Mouse (Mus musculus) limb, embryonic 12.5 days (tissue): Measurements from ENCODE around the gene Igsf9b. TPM values are rescaled to one million over a fixed set of nuclear protein-coding genes. Genes with fewer than 3 reads are reported as not detected.

Experiments
- ATAC-seq: fragments of 200-750 bp; cut with Nextera tagmentation; 2 replicates; pipeline ENCODE4 v1.8.0; 2017; ENCODE audit warnings: low read depth, moderate TSS enrichment; ENCODE audit not compliant: insufficient number of reproducible peaks, insufficient read depth, low FRiP score, low TSS enrichment
- H3K27ac ChIP-seq: fragments of 300-500 bp; sonication (generic); 2 replicates; pipeline ENCODE4 v1.5.1; 2016; ENCODE audit warnings: mild to moderate bottlenecking, moderate library complexity
- H3K27me3 ChIP-seq: fragments of 300-500 bp; sonication (generic); 2 replicates; pipeline ENCODE4 v1.6.1; 2016; ENCODE audit warnings: mild to moderate bottlenecking, moderate library complexity
- H3K36me3 ChIP-seq: fragments of 300-500 bp; sonication (generic); 2 replicates; pipeline ENCODE4 v1.6.1; 2016; ENCODE audit warnings: mild to moderate bottlenecking, moderate library complexity
- H3K4me1 ChIP-seq: fragments of 300-500 bp; sonication (generic); replicated peaks from 2 replicates; pipeline ENCODE4 v1.6.1; 2016
- H3K4me2 ChIP-seq: fragments of 300-500 bp; sonication (generic); 2 replicates; pipeline ENCODE4 v1.6.1; 2016; ENCODE audit warnings: mild to moderate bottlenecking, moderate library complexity
- H3K4me3 ChIP-seq: fragments of 300-500 bp; sonication (generic); replicated peaks from 2 replicates; pipeline ENCODE4 v1.5.1; 2016; ENCODE audit warnings: mild to moderate bottlenecking
- H3K9ac ChIP-seq: fragments of 300-500 bp; sonication (generic); replicated peaks from 2 replicates; pipeline ENCODE4 v1.6.1; 2016; ENCODE audit warnings: mild to moderate bottlenecking, moderate library complexity
- H3K9me3 ChIP-seq: fragments of 300-500 bp; sonication (generic); 2 replicates; pipeline ENCODE4 v1.6.1; 2016; ENCODE audit warnings: mild to moderate bottlenecking, moderate library complexity
- WGBS: fragments of 180-500 bp; shearing (Covaris S2); methylation state at CpG from one replicate; pipeline ENCODE4 v1.1.7; 2016; 5-methylcytosine and 5-hydroxymethylcytosine counted together
- polyA plus RNA-seq: library from polyadenylated mRNA; unstranded; fragments of >200 nt; fragmentation: Nextera tagmentation; extraction: Ambion mirVana; gene quantifications from 2 replicates; pipeline ENCODE4 v1.2.1, GENCODE M21; 2016

Igsf9b gene
- polyA plus RNA-seq, 1 experiment from 2014 or later, result 2.7 TPM

DNA sequence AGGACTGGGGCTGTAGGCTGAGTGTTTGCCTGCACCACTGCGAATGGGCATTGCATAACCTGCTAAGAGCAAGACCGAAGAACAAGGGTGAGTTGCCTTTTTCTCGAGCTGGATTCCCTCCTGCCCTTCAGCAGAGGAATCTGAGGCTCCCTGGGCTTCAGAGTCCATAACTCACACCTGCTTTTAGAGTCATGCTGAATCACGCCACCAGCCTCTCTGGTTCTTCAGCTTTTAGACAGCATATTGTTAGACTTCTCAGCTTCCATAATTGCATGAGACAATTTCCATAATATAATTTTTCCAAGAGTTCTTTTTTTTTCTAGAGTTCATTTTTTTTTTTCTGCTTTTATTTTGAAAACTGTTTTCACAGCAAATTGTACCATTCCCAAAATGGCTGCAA lies 4.6 kb upstream of the Igsf9b start:
- Histone ChIP-seq H3K4me2 (no peak overlapping the region), H3K27me3 (peaks cover 30% of the 10 kb centered on the region), H3K4me1 (peaks cover 10% of the 10 kb centered on the region), H3K36me3 (no peaks in the 10 kb centered on the region), H3K4me3 (no peak overlapping the region), H3K9ac (no peak overlapping the region), H3K27ac (no peak overlapping the region), H3K9me3 (no peaks in the 10 kb centered on the region)
- WGBS, result 71% methylated on average over 4 of the region's 4 CpGs
- no peak for ATAC-seq

DNA sequence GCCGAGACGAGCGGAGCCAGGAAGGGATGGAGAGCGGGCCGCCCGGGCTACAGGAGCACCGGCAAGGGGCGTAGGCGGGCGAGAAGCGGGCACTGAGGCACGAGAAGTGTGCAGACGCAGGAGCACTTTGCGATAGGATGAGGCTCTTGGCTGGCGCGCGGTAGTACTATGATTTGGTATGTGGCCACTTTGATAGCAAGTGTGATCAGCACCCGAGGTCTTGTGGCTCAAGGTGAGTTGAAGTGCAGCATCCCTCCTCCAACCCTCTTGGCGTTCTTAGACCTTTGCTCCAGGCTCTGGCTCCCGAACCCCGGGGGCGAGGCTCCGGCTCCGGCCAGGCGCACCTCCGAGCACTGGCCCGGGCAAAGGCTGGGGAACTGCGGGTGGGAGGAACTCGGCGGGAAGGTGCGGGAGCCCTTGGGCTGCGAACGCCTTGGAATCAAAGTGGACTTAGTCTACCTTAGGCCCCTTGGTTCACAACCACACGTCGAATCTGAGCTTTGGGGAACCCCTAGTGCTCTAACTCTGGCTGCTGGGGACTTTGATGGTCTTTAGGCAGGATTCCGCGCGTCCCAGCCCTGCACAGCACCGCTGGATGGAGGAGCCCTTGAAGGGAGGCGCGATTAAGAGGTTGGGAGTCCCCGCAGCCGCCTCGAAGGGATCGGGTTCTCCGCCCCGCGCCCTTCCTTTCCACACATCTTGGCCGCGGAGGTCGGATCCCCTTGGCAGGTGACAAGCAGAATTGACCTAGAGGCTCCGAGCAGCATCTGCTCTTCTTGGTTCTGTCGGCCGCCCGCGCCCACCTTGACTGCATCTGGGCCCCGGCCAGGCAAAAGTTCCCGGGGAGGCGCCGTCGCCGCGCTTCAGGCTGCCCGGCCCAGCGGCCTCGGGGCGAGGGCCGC lies 533 bp downstream of the Igsf9b start:
- Histone ChIP-seq H3K9me3 (no peaks in the 10 kb centered on the region), H3K4me2 (peak overlapping the region; percentile 87), H3K9ac (peak overlapping the region; percentile 44; the same call in 1 of the 2 replicates), H3K27ac (no peak overlapping the region), H3K36me3 (no peaks in the 10 kb centered on the region), H3K4me1 (peaks cover 47% of the 10 kb centered on the region), H3K27me3 (peaks cover 64% of the 10 kb centered on the region), H3K4me3 (peak overlapping the region; percentile 65)
- peak; percentile 3; the same call in 1 of the 2 replicates for ATAC-seq
- WGBS, result under 1% methylated on average over 68 of the region's 68 CpGs

DNA sequence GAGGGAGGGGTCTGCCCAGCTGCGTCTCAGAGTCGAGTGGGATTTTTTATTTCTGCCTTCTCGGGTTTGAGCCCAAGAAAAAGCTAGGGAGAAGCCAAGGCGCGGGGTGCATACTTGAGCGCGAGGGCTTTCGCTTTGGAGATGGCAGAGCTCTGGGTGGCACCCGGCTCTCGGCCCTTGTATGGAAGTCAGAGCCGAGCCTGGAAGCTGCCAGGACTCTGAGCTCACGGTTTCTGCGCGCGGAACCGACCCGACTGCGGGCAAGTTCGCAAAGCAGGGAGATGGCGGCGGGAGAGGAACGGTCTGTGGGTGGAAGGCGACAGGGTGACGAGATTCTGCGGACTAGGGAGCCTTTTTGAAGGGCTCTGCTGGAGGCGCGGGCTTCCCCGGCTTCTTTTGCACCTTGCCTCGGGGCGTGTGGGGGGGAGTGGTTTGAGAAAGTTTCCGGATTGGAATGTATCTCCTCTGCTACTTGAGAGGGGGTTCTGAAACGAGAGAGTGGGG lies 1.2 kb downstream of the Igsf9b start:
- Histone ChIP-seq H3K9me3 (no peaks in the 10 kb centered on the region), H3K36me3 (no peaks in the 10 kb centered on the region), H3K9ac (peak overlapping the region; percentile 44; the same call in 1 of the 2 replicates), H3K4me3 (peak overlapping the region; percentile 65), H3K4me2 (peak overlapping the region; percentile 87), H3K27ac (no peak overlapping the region), H3K27me3 (peaks cover 68% of the 10 kb centered on the region), H3K4me1 (peaks cover 47% of the 10 kb centered on the region)
- WGBS, result under 1% methylated on average over 32 of the region's 32 CpGs
- no peak for ATAC-seq

DNA sequence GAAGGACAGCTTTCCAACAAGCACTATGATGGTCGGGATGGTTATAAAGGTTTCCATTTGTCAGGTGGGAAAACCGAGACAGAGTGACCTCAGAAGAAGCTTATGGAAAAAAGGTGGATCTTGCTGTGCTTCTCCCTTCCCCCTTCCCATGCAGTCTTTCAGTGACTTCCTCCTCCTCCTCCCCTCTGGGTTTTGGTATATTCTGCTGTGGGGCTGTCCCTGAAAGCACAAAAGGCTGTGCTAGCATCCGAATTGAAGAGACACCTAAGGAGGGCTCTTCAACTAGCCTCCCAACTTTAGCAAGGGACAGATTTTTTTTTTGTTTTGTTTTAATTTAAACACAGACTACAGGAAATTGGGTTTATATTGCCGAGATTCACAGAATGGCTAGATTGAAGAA lies 1.7 kb downstream of the Igsf9b start:
- H3K27ac ChIP-seq, result no peak overlapping the region
- H3K36me3 ChIP-seq, result no peaks in the 10 kb centered on the region
- WGBS, result 10% methylated on average over 4 of the region's 4 CpGs
- peak overlapping the region; percentile 87 for H3K4me2 ChIP-seq
- ATAC-seq, result no peak
- no peak overlapping the region for H3K9ac ChIP-seq
- H3K27me3 ChIP-seq, result peaks cover 69% of the 10 kb centered on the region
- peaks cover 47% of the 10 kb centered on the region for H3K4me1 ChIP-seq
- H3K9me3 ChIP-seq, result no peaks in the 10 kb centered on the region
- peak overlapping the region; percentile 65 for H3K4me3 ChIP-seq

DNA sequence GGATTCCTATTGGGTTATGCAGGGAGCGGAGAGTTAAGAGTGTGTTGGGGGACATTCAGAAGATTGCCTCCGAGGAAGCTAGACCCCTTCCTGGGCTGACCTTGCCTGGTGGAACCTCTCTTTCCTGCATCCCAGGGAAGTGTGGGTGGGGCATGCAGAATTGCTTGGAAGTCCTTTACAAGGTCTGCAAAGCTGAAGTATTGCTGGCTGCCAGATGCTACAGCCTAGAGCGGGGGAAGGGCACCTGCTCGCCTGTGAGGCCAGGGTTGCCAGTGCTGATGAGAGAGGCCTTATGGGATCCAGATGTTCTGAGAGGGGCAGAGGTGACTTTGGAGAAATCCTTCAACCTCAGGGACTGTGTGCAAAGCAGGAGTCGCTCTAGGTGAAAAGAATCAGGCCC lies 2.5 kb downstream of the Igsf9b start:
- Histone ChIP-seq H3K4me3 (no peak overlapping the region), H3K4me1 (peaks cover 47% of the 10 kb centered on the region), H3K9ac (no peak overlapping the region), H3K27ac (no peak overlapping the region), H3K9me3 (no peaks in the 10 kb centered on the region), H3K36me3 (no peaks in the 10 kb centered on the region), H3K4me2 (peak overlapping the region; percentile 87; the same call in 1 of the 2 replicates), H3K27me3 (peaks cover 72% of the 10 kb centered on the region)
- ATAC-seq, result peak; percentile 53; the same call in 1 of the 2 replicates
- 18% methylated on average over 5 of the region's 5 CpGs for WGBS

DNA sequence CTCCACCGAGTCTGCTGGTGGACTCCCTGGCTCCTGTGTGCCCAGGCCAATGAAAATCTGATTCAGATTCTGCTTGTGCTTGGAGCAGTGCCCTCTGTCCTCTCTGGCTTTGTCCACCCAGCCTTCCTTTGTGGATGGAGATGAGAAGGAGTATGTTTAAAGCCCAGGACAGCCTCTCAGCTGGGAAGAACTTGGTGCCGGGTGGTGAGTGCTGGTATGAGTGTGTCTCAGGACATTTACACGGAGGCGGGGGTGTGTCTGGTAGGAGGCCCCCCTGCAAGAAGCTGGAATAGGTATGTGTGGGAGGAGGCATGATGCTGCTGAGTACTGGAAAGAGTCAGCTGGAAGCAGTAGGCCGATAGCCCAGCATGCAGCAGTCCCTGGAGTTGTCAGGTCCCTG lies 3.3 kb downstream of the Igsf9b start:
- H3K4me1 ChIP-seq, result peaks cover 53% of the 10 kb centered on the region
- WGBS, result 39% methylated on average over 5 of the region's 5 CpGs
- H3K9me3 ChIP-seq, result no peaks in the 10 kb centered on the region
- no peak overlapping the region for H3K9ac ChIP-seq
- no peak overlapping the region for H3K4me2 ChIP-seq
- H3K36me3 ChIP-seq, result no peaks in the 10 kb centered on the region
- peaks cover 80% of the 10 kb centered on the region for H3K27me3 ChIP-seq
- no peak for ATAC-seq
- H3K4me3 ChIP-seq, result no peak overlapping the region
- no peak overlapping the region for H3K27ac ChIP-seq

DNA sequence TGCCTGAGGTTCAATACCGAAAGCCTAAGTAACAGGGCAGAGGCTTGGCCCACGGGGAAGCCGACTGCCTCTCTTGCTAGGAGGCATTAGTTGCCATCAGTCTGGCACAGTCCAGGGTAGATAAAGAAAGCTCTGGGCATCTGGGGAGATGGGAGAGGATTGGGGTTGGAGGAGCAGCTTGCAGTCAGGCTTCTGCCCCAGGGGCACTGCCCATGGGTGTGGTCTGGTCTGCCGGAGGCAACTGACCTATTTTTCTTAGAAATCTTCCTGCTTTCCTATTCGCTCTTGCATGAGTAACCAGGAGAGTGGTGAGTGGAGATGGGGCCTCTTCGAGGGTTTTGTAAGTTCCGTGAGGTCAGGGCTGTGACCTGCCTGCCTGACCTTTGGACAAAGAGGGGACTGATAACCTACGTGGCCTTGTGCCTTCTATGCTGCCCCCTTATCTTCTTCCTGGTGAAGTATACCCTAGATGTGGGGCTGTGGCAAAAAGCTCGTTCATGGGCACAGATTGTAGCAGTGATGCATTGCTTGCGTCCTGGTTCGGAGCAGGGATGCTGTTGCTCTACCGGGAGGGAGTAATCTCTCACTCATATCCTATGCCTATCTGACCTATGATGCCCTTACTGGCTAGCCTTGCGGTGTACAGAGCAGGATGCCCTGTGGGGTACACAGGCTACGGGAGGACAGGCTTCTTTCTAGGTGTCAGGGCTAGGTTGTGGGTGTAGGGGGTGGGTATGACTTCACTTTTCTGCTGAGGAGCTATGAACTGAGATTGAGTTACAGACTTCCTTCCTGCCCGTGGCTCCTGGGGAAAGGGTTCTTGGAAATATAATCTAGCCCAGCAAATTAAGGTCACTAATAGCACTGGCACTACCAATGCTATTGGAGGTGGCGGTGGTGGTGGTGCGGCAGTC lies 4.8 kb downstream of the Igsf9b start:
- ATAC-seq, result no peak
- no peak overlapping the region for H3K27ac ChIP-seq
- 65% methylated on average over 17 of the region's 17 CpGs for WGBS
- H3K4me1 ChIP-seq, result peaks cover 52% of the 10 kb centered on the region
- no peak overlapping the region for H3K4me3 ChIP-seq
- H3K9ac ChIP-seq, result no peak overlapping the region
- no peak overlapping the region for H3K4me2 ChIP-seq
- no peaks in the 10 kb centered on the region for H3K9me3 ChIP-seq
- H3K27me3 ChIP-seq, result peaks cover 82% of the 10 kb centered on the region
- H3K36me3 ChIP-seq, result no peaks in the 10 kb centered on the region

DNA sequence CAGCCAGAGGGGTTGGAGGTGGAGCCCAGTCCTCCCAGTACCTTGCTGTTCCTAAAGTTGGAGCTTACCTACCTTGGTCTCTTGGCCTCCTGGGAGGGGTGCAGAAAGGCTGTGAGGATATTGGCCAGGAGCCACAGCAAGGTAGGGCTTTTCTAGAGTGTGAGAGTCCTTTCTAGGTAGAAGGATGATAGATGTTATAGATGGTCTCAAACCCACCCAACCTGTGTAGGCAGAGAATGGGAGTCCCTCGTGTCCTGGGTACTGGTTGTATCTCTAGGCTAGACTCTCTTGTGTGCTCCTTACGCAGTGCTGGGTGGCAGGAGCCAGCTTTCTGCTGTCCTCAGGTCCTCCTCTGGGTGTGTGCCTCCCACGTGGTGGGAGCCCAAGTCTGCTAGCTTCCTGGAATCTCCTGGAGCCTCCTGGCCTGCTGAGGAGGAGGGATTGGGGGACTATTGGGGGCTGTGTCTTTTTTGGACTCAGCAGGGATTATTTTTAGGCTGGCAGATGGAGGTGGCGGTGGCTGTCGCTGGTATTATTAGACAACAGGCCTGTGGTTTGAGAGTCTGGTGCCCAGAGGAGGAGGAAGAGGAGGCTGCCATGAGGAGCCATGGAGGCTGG lies 5.6 kb downstream of the Igsf9b start:
- 75% methylated on average over 5 of the region's 5 CpGs for WGBS
- no peak overlapping the region for H3K27ac ChIP-seq
- no peak overlapping the region for H3K9ac ChIP-seq
- no peaks in the 10 kb centered on the region for H3K36me3 ChIP-seq
- no peaks in the 10 kb centered on the region for H3K9me3 ChIP-seq
- peaks cover 50% of the 10 kb centered on the region for H3K4me1 ChIP-seq
- no peak for ATAC-seq
- no peak overlapping the region for H3K4me2 ChIP-seq
- H3K4me3 ChIP-seq, result no peak overlapping the region
- peaks cover 84% of the 10 kb centered on the region for H3K27me3 ChIP-seq

DNA sequence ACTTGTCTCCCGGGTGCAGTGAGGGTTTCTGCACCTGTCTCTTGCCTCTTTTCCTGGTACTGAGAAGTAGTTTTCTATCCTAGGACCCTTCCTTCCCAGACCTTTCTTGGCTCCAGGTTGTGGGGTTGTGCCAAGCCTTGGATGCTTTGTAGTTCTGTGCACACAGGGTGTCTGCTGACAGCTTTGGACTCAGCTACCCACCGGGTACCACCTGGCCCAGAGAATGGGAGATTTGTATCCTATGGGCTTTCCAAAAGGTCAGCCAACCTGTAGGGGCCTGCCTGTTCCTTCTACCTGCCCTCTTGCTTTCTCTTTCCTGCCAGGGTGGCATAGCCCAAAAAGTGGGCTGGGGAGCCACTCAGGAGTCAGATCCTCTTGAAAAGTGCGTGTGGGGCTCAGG lies 6.5 kb downstream of the Igsf9b start:
- no peak overlapping the region for H3K4me3 ChIP-seq
- H3K9me3 ChIP-seq, result no peaks in the 10 kb centered on the region
- 57% methylated on average over 3 of the region's 3 CpGs for WGBS
- H3K36me3 ChIP-seq, result no peaks in the 10 kb centered on the region
- no peak overlapping the region for H3K27ac ChIP-seq
- peaks cover 41% of the 10 kb centered on the region for H3K4me1 ChIP-seq
- H3K27me3 ChIP-seq, result peaks cover 81% of the 10 kb centered on the region
- H3K9ac ChIP-seq, result no peak overlapping the region
- no peak for ATAC-seq
- H3K4me2 ChIP-seq, result no peak overlapping the region

DNA sequence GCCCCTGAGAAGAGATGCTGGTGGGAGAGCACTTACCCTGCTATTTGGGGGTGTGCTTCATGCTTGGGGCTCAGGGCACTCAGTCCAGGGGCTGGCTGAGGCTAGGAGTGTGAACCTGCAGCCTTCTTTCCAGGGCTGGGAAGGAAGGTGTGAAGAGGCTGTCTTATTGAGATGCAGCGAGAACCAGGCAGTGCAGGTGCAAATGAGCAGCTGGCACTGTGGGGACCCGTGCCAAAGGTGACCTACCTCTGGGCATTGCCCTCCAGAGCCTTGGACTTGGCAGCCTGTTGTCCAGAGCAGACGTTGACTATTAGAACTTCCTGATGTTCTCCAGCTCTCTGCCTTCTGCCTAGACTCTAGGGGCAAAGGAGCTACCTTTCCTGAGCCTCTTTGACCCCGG lies 7.6 kb downstream of the Igsf9b start:
- H3K4me2 ChIP-seq, result no peak overlapping the region
- H3K27me3 ChIP-seq, result peaks cover 72% of the 10 kb centered on the region
- H3K9ac ChIP-seq, result no peak overlapping the region
- H3K36me3 ChIP-seq, result no peaks in the 10 kb centered on the region
- H3K27ac ChIP-seq, result no peak overlapping the region
- no peaks in the 10 kb centered on the region for H3K9me3 ChIP-seq
- WGBS, result 15% methylated on average over 4 of the region's 4 CpGs
- no peak for ATAC-seq
- H3K4me1 ChIP-seq, result peaks cover 32% of the 10 kb centered on the region
- no peak overlapping the region for H3K4me3 ChIP-seq

DNA sequence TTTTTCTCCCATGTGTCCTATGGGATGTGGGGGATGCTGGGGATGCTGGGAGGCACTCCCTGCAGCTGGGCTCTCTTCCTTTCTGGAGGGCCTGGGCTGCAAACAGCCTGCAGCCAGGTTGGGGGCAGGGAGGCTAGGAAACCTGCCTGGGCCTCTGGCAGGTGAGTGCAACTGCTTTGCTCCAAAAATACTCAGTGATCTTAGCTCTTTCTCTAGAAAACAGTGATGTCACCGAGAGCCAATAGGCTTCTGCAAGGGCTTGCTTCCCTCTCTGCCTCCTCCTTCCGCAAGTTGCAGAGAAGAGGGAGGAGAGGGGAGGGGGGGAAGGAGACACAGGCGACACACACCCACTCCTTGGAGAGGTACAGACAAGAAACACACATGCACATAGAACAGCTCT lies 8.3 kb downstream of the Igsf9b start:
- Histone ChIP-seq H3K36me3 (no peaks in the 10 kb centered on the region), H3K4me2 (no peak overlapping the region), H3K9ac (no peak overlapping the region), H3K27ac (no peak overlapping the region), H3K4me1 (peaks cover 29% of the 10 kb centered on the region), H3K9me3 (no peaks in the 10 kb centered on the region), H3K4me3 (no peak overlapping the region), H3K27me3 (peaks cover 65% of the 10 kb centered on the region)
- WGBS, result 5% methylated on average over 3 of the region's 3 CpGs
- ATAC-seq, result no peak
